Mouse (Mus musculus) kidney, adult 10 weeks (tissue): Measurements from ENCODE around the gene Armcx4. TPM values are rescaled to one million over a fixed set of nuclear protein-coding genes. Genes with fewer than 3 reads are reported as not detected.

Source experiments
- polyA plus RNA-seq: library from polyadenylated mRNA; stranded (reverse); fragments of 350-450 nt; fragmentation: Illumina TruSeq; extraction: RNeasy Lipid Tissue Mini Kit (QIAGEN cat#74804); gene quantifications from one replicate; pipeline ENCODE4 v1.2.3, GENCODE M21; 2014; ENCODE audit warnings: low read depth, low replicate concordance

Gene Armcx4
- 3.4 TPM for polyA plus RNA-seq

GRCm38 (mm10) chrX:134686267-134686666 lies at the start of gene Armcx4:
Gene Armcx4, plus strand, starts transcription at chrX:134686519.

GRCm38 (mm10) chrX:134717752-134718308 lies 31.5 kb downstream of the Armcx4 start, which contains the start of gene Armcx1:
Gene Armcx1, plus strand, starts transcription at chrX:134717963.

Other genes with a start within 250 kb of the Armcx4 start
- gene Taf7l, start 210.0 kb upstream of the Armcx4 start, polyA plus RNA-seq: not detected
- gene Timm8a1, start 144.7 kb upstream of the Armcx4 start, polyA plus RNA-seq: 124 TPM
- 0.69 TPM for gene Btk, start 102.9 kb upstream of the Armcx4 start, polyA plus RNA-seq
- 470 TPM for gene Rpl36a, start 100.9 kb upstream of the Armcx4 start, polyA plus RNA-seq
- 7.1 TPM for gene Gla, start 85.4 kb upstream of the Armcx4 start, polyA plus RNA-seq
- 165 TPM for gene Hnrnph2, start 85.3 kb upstream of the Armcx4 start, polyA plus RNA-seq
- gene Armcx1, start 31.4 kb downstream of the Armcx4 start, polyA plus RNA-seq: 17.2 TPM
- gene Armcx6, start 64.9 kb downstream of the Armcx4 start, polyA plus RNA-seq: 1.6 TPM
- gene Armcx3, start 70.1 kb downstream of the Armcx4 start, polyA plus RNA-seq: 38.4 TPM
- gene Armcx2, start 122.7 kb downstream of the Armcx4 start, polyA plus RNA-seq: 14.4 TPM